Mouse (Mus musculus): Measurements from ENCODE around the gene Zfand6.

DNA sequence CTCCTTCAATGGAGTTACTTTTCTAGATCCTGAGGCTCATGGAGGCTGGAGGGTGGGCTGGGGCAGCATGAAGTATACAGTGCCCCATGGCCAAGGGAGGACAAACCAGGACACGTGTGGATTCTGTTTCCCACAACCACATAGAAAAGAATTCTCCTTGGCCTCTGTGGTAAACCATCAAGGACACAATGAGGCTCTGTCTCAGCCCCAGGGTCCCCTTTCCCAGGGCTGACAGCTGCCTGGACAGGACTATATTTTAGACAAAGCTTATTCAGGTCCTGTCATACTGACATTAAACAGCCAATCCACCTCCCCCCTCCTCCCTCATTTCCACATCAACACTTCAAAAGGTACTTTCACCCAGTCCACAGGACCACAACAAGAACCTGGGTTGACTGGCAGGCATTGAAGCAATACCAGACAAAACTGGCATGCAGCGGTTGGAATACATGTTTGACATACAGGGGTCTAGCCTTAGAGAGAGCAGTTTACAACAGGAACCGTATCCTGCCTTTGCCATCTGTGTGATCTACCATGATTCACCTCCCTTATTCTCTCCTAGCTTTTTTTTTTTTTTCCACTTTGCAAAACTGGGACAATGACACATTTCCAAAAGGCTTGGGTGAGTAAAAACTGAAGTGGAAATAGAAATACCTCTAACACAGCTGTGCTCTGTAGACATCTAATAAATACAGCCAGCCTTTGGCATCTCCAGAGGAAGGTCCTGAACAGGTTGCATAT is 103.2 kb downstream of the Zfand6 start:
- TF ChIP-seq CTCF (IDR thresholded peaks at IDR 0.05; ENCODE audit: borderline replicate concordance, extremely low read depth, insufficient read depth, insufficient read length) = no peak
- TF ChIP-seq POLR2A (IDR thresholded peaks at IDR 0.05; ENCODE audit: borderline replicate concordance, extremely low read depth, insufficient read depth, insufficient read length, poor library complexity, severe bottlenecking) = no peak
